Mouse (Mus musculus) embryonic facial prominence, embryonic 11.5 days (tissue): Measurements from ENCODE around the gene Cpd. TPM values are rescaled to one million over a fixed set of nuclear protein-coding genes. Genes with fewer than 3 reads are reported as not detected.

Source experiments
- ATAC-seq: fragments of 200-750 bp; cut with Nextera tagmentation; replicated peaks from 2 replicates; pipeline ENCODE4 v1.8.0; 2017; ENCODE audit warnings: low read depth; ENCODE audit not compliant: insufficient number of reproducible peaks, low FRiP score, low TSS enrichment
- DNase-seq: peaks from one replicate; pipeline ENCODE4 v3.0.0-alpha.2; 2015; ENCODE audit warnings: low spot score
- H3K27ac ChIP-seq: fragments of 300-500 bp; sonication (generic); replicated peaks from 2 replicates; pipeline ENCODE4 v1.5.1; 2014; ENCODE audit warnings: mild to moderate bottlenecking, low read depth, low read length, control low read depth
- H3K27me3 ChIP-seq: fragments of 300-500 bp; sonication (generic); 2 replicates; pipeline ENCODE4 v1.6.1; 2014; ENCODE audit warnings: mild to moderate bottlenecking, low read length, moderate library complexity, mixed read lengths; ENCODE audit not compliant: control insufficient read depth, insufficient read depth
- H3K36me3 ChIP-seq: fragments of 300-500 bp; sonication (generic); replicated peaks from 2 replicates; pipeline ENCODE4 v1.6.1; 2014; ENCODE audit warnings: low read depth, mild to moderate bottlenecking, low read length, moderate library complexity, mixed read lengths; ENCODE audit not compliant: control insufficient read depth, insufficient read depth
- H3K4me1 ChIP-seq: fragments of 300-500 bp; sonication (generic); 2 replicates; pipeline ENCODE4 v1.6.1; 2014; ENCODE audit warnings: low read length, mixed read lengths; ENCODE audit not compliant: control insufficient read depth, insufficient read depth
- H3K4me2 ChIP-seq: fragments of 300-500 bp; sonication (generic); 2 replicates; pipeline ENCODE4 v1.6.1; 2014; ENCODE audit warnings: low read depth, mild to moderate bottlenecking, control low read depth, low read length, moderate library complexity
- H3K4me3 ChIP-seq: fragments of 300-500 bp; sonication (generic); 2 replicates; pipeline ENCODE4 v1.5.1; 2014; ENCODE audit warnings: low read depth, low read length, control low read depth
- H3K9ac ChIP-seq: fragments of 300-500 bp; sonication (generic); replicated peaks from 2 replicates; pipeline ENCODE4 v1.6.1; 2014; ENCODE audit warnings: mild to moderate bottlenecking, control low read depth, low read length
- H3K9me3 ChIP-seq: fragments of 300-500 bp; sonication (generic); replicated peaks from 2 replicates; pipeline ENCODE4 v1.6.1; 2016; ENCODE audit warnings: mild to moderate bottlenecking, low read length, inconsistent platforms, mixed read lengths; ENCODE audit not compliant: control insufficient read depth
- WGBS: fragments of 180-500 bp; shearing (Covaris S2); extraction: QIAGEN DNeasy Blood & Tissue Kit; methylation state at CpG from one replicate; pipeline ENCODE4 v1.1.7; 2014; 5-methylcytosine and 5-hydroxymethylcytosine counted together
- polyA plus RNA-seq: library from polyadenylated mRNA; unstranded; fragments of >200 nt; fragmentation: Nextera tagmentation; extraction: Ambion mirVana; gene quantifications from 2 replicates; pipeline ENCODE4 v1.2.1, GENCODE M21; 2014

The Cpd gene
- polyA plus RNA-seq, 1 experiment from 2014 or later: 15.0 TPM

GRCm38 (mm10) chr11:76857111-76857510, 10.3 kb upstream of the Cpd start:
- no peaks in the 10 kb centered on the region for H3K27me3 ChIP-seq
- H3K4me1 ChIP-seq: no peaks in the 10 kb centered on the region
- no peaks in the 10 kb centered on the region for H3K36me3 ChIP-seq
- no peak for ATAC-seq
- no peaks in the 10 kb centered on the region for H3K9me3 ChIP-seq
- H3K4me3 ChIP-seq: no peak overlapping the region
- DNase-seq: no peak
- H3K4me2 ChIP-seq: no peak overlapping the region
- H3K27ac ChIP-seq: no peak overlapping the region
- WGBS: 86% methylated on average over 7 of the region's 7 CpGs
- H3K9ac ChIP-seq: no peak overlapping the region

DNA sequence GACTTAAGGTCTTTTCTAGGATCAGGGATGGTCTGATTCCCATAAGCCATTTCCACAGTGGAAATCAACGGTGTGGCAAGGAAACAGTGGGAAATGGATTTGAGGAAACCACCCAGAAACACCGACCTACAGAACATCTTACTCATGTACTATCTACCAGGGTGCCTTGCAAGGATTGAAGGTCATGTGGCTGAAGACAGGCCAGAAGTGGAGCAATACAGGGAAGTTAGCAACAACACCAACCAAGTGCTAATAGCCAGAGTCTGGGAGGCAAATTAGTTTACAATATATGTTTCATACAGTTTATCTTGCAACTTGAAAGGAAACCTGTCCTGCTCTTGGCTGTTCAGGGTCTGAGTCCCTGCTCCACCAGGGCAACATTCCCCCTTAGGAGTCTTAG, 9.8 kb upstream of the Cpd start:
- DNase-seq (no peak), ATAC-seq (no peak)
- Histone ChIP-seq H3K4me2 (no peak overlapping the region), H3K4me1 (no peaks in the 10 kb centered on the region), H3K27ac (no peak overlapping the region), H3K27me3 (no peaks in the 10 kb centered on the region), H3K9me3 (no peaks in the 10 kb centered on the region), H3K36me3 (no peaks in the 10 kb centered on the region), H3K4me3 (no peak overlapping the region), H3K9ac (no peak overlapping the region)
- WGBS: 88% methylated on average over 2 of the region's 2 CpGs

- Histone ChIP-seq H3K36me3 (no peaks in the 10 kb centered on the region), H3K27me3 (no peaks in the 10 kb centered on the region), H3K9ac (no peak overlapping the region), H3K4me1 (no peaks in the 10 kb centered on the region), H3K4me3 (no peak overlapping the region), H3K4me2 (no peak overlapping the region), H3K27ac (no peak overlapping the region), H3K9me3 (no peaks in the 10 kb centered on the region)
- no peak for ATAC-seq
- DNase-seq: peak; percentile 26
- WGBS: 66% methylated on average over 17 of the region's 17 CpGs
Observed at GRCm38 (mm10) chr11:76854475-76855341, 7.9 kb upstream of the Cpd start.

GRCm38 (mm10) chr11:76851512-76851911, 4.7 kb upstream of the Cpd start:
- Histone ChIP-seq H3K4me3 (no peak overlapping the region), H3K4me2 (no peak overlapping the region), H3K36me3 (no peaks in the 10 kb centered on the region), H3K27me3 (no peaks in the 10 kb centered on the region), H3K9me3 (no peaks in the 10 kb centered on the region), H3K4me1 (no peaks in the 10 kb centered on the region), H3K9ac (no peak overlapping the region), H3K27ac (no peak overlapping the region)
- DNase-seq: no peak
- 59% methylated on average over 3 of the region's 3 CpGs for WGBS
- ATAC-seq: no peak

- H3K4me2 ChIP-seq: no peak overlapping the region
- ATAC-seq (no peak), DNase-seq (no peak)
- H3K4me1 ChIP-seq: no peaks in the 10 kb centered on the region; the same call in 1 of the 2 replicates
- no peak overlapping the region for H3K27ac ChIP-seq
- no peaks in the 10 kb centered on the region for H3K27me3 ChIP-seq
- H3K4me3 ChIP-seq: no peak overlapping the region
- H3K9me3 ChIP-seq: no peaks in the 10 kb centered on the region
- H3K36me3 ChIP-seq: no peaks in the 10 kb centered on the region
- no peak overlapping the region for H3K9ac ChIP-seq
- WGBS: 41% methylated on average over 2 of the region's 2 CpGs
Observed at GRCm38 (mm10) chr11:76849596-76849995, 2.8 kb upstream of the Cpd start.

- WGBS: 73% methylated on average over 5 of the region's 5 CpGs
- Histone ChIP-seq H3K9me3 (no peaks in the 10 kb centered on the region), H3K36me3 (no peaks in the 10 kb centered on the region), H3K27ac (no peak overlapping the region), H3K4me3 (no peak overlapping the region), H3K9ac (no peak overlapping the region), H3K4me1 (no peaks in the 10 kb centered on the region; the same call in 1 of the 2 replicates), H3K4me2 (no peak overlapping the region), H3K27me3 (no peaks in the 10 kb centered on the region)
- no peak for ATAC-seq
- DNase-seq: no peak
Observed at GRCm38 (mm10) chr11:76848081-76848480, 1.3 kb upstream of the Cpd start.

DNA sequence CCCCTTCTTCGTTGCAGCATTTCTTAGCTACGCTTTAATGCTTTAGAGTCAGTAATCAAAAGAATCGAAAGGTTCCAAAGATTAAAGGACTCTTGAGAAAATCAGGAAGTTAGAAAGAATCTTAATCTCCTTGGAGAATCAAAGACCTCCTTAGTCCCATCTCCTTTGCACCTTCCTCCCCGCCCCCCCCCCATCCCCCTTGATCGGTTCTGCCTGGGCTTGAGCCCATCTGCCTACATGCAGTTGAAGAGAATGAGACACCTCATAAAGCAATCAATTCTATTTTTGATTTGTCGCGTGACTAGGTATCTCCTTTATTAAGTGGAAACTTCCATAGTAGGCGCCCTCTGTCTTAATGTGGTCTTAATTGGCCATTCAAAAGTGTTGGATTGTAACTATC, 536 bp upstream of the Cpd start:
- Histone ChIP-seq H3K9me3 (no peaks in the 10 kb centered on the region), H3K9ac (no peak overlapping the region; the same call in 1 of the 2 replicates), H3K4me3 (peak overlapping the region; percentile 94), H3K27me3 (no peaks in the 10 kb centered on the region), H3K36me3 (no peaks in the 10 kb centered on the region), H3K4me1 (no peaks in the 10 kb centered on the region; the same call in 1 of the 2 replicates), H3K4me2 (peak overlapping the region; percentile 98), H3K27ac (no peak overlapping the region)
- DNase-seq (no peak), ATAC-seq (no peak)
- 30% methylated on average over 8 of the region's 8 CpGs for WGBS
